Mouse (Mus musculus) MN1 (cell line): ENCODE measurements around the gene Wdr1.
"Not testable (repeated sequence)": the region's sequence is repeated elsewhere in the genome, so short reads cannot be mapped to it uniquely, and the experiment has no call there.

Experiments
- DNase-seq: peaks from one replicate; pipeline ENCODE4 v3.0.0-alpha.2; 2016; ENCODE audit warnings: low spot score

Gene Wdr1

GRCm38 (mm10) chr5:38563121-38563520, at the start of gene Wdr1:
Wdr1 (minus strand) TSS chr5:38563221.
- DNase-seq, result no peak

- no peak for DNase-seq
Observed at GRCm38 (mm10) chr5:38611118-38611517, 48.1 kb upstream of the Wdr1 start.

GRCm38 (mm10) chr5:38608219-38608618, 45.2 kb upstream of the Wdr1 start:
- DNase-seq, result not testable (repeated sequence)

GRCm38 (mm10) chr5:38598647-38599304, 35.8 kb upstream of the Wdr1 start:
- DNase-seq, result no peak

- DNase-seq, result no peak
Observed at GRCm38 (mm10) chr5:38588924-38589323, 25.9 kb upstream of the Wdr1 start.

GRCm38 (mm10) chr5:38585450-38585849, 22.4 kb upstream of the Wdr1 start:
- no peak for DNase-seq

- no peak for DNase-seq
Observed at GRCm38 (mm10) chr5:38583026-38583425, 20.0 kb upstream of the Wdr1 start.

GRCm38 (mm10) chr5:38580703-38581102, 17.7 kb upstream of the Wdr1 start:
- DNase-seq, result peak; percentile 38

- no peak for DNase-seq
Observed at GRCm38 (mm10) chr5:38570876-38571275, 7.9 kb upstream of the Wdr1 start.

GRCm38 (mm10) chr5:38568652-38569051, 5.6 kb upstream of the Wdr1 start:
- no peak for DNase-seq

GRCm38 (mm10) chr5:38564831-38565230, 1.8 kb upstream of the Wdr1 start:
- no peak for DNase-seq

GRCm38 (mm10) chr5:38561426-38562024, 1.5 kb downstream of the Wdr1 start:
- peak; percentile 96 for DNase-seq

GRCm38 (mm10) chr5:38560586-38561425, 2.2 kb downstream of the Wdr1 start:
- DNase-seq, result peak; percentile 48

- DNase-seq, result no peak
Observed at GRCm38 (mm10) chr5:38558831-38559230, 4.2 kb downstream of the Wdr1 start.

GRCm38 (mm10) chr5:38557811-38558210, 5.2 kb downstream of the Wdr1 start:
- DNase-seq, result no peak

GRCm38 (mm10) chr5:38556406-38556805, 6.6 kb downstream of the Wdr1 start:
- no peak for DNase-seq

GRCm38 (mm10) chr5:38553953-38554352, 9.1 kb downstream of the Wdr1 start:
- peak; percentile 53 for DNase-seq

- DNase-seq, result no peak
Observed at GRCm38 (mm10) chr5:38553491-38553890, 9.5 kb downstream of the Wdr1 start.

GRCm38 (mm10) chr5:38552615-38553014, 10.4 kb downstream of the Wdr1 start:
- DNase-seq, result no peak

- DNase-seq, result no peak
Observed at GRCm38 (mm10) chr5:38550221-38550768, 12.7 kb downstream of the Wdr1 start.

- DNase-seq, result no peak
Observed at GRCm38 (mm10) chr5:38549461-38549909, 13.5 kb downstream of the Wdr1 start.

- DNase-seq, result no peak
Observed at GRCm38 (mm10) chr5:38547375-38547774, 15.6 kb downstream of the Wdr1 start.
